Mouse (Mus musculus): Measurements from ENCODE around the gene Rab3gap2.

Gene Rab3gap2

DNA sequence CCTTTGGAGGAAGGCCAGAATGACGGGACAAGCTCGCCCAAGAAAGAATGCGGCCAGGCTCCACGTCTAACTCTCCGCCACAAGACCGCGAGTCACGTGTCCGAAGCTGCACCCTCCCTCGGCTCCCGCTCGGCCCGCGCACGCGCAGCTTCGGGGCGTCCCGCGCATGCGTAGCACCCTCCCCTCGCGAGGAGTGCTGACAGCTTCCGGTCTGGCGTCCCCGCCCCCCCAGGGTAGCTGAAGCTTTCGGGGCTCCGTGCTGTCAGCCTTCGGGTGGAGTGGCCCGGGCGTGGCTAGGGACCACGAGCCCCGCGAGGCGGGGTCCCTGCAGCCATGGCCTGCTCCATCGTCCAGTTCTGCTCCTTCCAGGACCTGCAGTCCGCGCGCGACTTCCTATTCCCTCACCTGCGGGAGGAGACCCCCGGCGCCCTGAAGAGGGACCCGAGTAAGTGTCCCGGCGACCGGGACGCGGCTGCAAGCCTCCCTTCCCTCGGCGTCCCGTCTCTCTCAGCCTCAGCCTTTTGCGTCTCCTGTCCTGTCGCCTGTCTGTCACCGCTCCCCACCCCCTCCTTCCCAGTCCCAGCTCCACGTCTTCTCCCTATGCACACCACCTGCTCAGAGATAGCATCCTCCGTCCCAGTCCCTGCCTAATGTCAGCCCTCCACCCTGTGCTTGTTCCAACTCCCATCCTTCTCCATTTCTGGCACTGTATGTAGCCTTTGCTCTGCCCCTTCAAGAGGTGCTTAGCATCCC lies at the start of gene Rab3gap2:
TSS of gene Rab3gap2 (plus strand) at position 209 of the 753 bp plus-strand sequence.
- DNase-seq: peak; percentile 99

- no peak for DNase-seq
Observed at GRCm38 (mm10) chr1:185173641-185174040, 30.3 kb upstream of the Rab3gap2 start.

GRCm38 (mm10) chr1:185177860-185178259 lies 26.1 kb upstream of the Rab3gap2 start:
- no peak for DNase-seq

GRCm38 (mm10) chr1:185183591-185184330 lies 20.2 kb upstream of the Rab3gap2 start:
- peak; percentile 39 to 57 for DNase-seq

DNA sequence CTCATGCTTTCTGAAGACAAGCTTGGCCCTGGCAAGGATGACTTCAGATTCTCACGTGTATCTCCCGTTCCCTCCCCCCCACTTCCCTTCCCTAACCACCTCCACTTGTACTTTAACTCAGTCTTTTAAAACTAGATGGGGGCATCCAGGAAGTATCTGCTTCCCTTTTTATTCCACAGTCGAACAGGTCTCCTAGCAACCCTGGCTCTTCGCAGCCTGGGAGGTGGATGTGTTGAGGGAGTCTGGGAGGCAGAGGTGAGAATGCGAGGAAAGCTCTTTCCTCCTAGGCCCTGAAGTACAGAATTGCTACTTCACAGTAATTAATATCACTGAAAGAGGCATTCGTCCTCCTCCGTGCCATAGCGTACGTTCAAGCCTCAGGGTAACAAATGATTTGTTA lies 18.4 kb upstream of the Rab3gap2 start:
- no peak for DNase-seq

DNA sequence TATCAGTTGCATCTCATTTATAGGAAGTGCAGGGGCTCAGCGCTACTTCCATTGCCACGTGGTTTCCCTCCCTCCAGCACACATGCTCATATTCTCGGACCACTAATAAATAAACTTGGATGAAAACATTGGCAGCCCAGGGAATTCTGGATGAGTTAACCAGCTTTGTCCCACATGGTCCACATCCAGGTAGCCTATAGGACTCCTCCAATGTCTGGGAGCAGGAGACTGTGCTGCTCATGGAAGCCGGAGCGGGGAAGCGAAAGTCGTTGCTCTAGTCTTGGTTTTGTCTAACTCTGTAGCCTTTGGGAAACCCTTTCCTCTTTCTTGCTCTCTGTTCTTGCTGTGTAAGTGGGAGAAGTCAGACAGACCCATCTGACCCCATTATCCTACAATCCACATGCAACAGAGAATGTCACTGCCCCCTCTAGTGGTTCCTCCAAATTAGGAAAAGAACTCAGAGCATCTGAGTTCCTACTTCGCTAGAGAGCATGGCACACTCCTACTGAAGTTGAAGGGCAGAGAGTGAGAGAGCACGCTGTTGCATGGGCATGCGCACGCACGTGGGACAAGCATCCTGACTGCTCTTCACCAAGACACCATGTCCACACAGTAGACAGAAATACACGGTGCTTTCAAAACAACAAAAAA lies 16.7 kb upstream of the Rab3gap2 start:
- peak in 1 of 2 experiments; percentile 34 for DNase-seq

DNA sequence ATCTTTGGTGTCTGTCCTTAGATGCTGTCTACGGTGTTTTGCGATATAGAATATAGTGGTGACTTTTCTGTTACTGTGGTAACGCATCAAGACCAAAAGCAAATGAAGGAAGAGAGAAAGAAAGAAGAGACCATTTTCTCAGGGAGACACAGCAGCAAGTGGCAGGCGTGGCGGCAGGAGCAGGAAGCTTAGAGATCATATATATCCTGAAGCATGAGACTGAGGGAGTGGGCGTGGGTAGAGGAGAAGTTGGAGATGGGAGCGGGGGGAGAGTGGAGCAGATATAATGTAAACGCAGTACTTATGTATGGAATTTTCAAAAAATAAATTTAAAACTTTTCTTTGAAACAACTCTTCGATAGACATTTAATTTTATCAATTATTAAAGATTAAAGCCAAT lies 14.0 kb upstream of the Rab3gap2 start:
- no peak for DNase-seq

DNA sequence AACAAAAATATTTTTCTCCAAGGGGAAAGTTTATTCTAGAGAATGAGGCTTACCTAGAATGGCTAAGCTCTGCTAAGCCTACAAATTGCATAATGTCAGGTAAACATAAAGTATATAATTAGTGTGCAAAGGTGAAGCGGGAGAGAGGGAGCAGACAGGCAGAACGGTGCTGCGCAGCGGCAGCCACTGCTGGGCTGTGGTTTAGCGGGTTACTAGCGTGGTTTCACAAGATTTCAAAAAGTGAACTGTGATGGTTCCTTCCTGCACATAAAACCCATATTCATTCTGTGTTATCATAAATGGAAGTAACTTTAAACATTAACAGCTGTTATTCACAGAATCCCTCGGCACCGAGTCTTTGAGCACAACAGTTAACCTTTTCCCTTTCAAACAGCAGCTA lies 11.8 kb upstream of the Rab3gap2 start:
- no peak for DNase-seq

GRCm38 (mm10) chr1:185193509-185193908 lies 10.4 kb upstream of the Rab3gap2 start:
- DNase-seq: peak in 1 of 2 experiments; percentile 53

- no peak for DNase-seq
Observed at GRCm38 (mm10) chr1:185196323-185196722, 7.6 kb upstream of the Rab3gap2 start.

DNA sequence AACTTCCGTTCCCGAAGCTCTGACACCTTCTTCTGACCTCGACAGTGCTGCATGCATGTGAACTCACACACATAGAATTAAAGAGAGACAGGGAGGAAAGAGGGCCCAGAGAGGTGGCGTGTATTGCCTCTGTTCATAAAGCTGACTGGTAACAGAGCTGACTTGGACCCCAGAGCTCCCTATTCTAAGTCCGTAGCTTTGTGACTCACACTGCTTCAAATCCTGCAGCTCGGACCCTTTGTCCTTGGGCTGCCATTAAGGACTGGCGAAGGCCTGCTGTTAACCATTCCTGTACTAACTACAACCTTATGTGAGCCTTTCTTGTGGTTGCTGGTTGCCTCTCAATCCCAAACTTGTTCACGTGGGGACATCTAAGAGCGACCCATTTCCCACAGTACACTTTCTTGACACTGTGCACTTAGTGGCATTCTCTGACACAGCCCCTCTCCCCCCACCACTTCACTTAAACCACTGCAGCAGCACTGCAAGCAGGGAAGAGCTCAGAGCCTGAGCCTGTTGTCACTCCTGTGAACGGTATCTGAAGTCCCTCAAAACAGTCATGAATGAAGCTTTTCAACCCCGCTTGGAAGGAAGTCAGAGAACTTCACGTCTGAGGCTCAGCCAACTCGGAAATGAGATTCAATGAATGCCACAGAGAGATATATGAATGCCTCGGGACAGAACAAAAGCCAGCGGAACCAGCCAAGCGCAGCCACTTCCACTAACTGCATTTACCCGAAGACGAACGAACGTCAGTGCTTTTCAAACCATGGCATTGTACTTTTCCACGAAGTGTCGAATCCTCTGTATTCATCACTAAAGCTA lies 3.1 kb upstream of the Rab3gap2 start:
- no peak for DNase-seq

- no peak for DNase-seq
Observed at GRCm38 (mm10) chr1:185201994-185202393, 1.9 kb upstream of the Rab3gap2 start.

- DNase-seq: peak in 1 of 2 experiments; percentile 27
Observed at GRCm38 (mm10) chr1:185203196-185203908, 565 bp upstream of the Rab3gap2 start.

- DNase-seq: no peak
Observed at GRCm38 (mm10) chr1:185205090-185205489, 1.2 kb downstream of the Rab3gap2 start.

GRCm38 (mm10) chr1:185207851-185208595 lies 4.1 kb downstream of the Rab3gap2 start:
- DNase-seq: no peak

GRCm38 (mm10) chr1:185208766-185209165 lies 4.8 kb downstream of the Rab3gap2 start:
- no peak for DNase-seq

GRCm38 (mm10) chr1:185209641-185210176 lies 5.8 kb downstream of the Rab3gap2 start:
- no peak for DNase-seq

GRCm38 (mm10) chr1:185216360-185216759 lies 12.4 kb downstream of the Rab3gap2 start:
- no peak for DNase-seq

DNA sequence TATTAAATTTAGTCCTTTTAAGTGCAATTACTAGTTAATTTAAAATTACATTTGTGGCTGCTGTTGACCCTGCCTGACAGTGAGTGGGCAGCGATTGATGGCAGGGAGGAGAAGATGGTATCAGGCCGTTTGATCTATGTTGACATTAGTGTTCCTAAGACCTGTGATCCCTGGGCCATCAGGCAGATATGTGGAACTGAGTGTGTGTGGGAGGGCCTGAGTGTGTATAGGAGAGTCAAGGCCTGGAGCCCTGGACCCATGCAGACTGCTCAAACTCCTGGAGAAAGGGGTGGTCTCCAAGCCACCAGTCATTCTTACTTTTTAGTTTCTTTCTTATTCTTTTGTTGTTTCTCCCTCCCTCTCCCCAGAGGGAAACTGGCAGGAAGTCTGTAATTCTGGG lies 12.8 kb downstream of the Rab3gap2 start:
- DNase-seq: no peak

DNA sequence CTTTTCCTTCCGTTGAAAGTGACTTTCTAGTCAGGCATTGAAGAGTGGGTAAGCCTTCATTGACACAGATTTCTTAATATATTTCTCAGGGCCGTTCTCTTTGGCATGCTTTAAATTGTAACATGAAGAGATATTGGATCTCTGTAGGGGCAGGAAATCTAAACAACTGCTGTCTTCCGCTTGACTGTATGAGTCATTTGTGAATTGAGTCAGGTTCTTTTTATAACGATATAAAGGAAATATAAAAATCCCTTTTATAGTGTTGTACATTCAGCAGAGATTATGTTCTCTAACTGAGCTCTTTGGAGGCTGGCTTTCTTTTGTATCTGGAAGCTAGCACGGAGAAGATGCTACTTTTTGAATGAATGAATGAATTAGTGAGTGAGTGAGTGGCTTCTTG lies 14.0 kb downstream of the Rab3gap2 start:
- DNase-seq: no peak

- no peak for DNase-seq
Observed at GRCm38 (mm10) chr1:185226889-185227288, 23.0 kb downstream of the Rab3gap2 start.
